Mouse (Mus musculus): ENCODE data around the gene Nek7. TPM values are rescaled to one million over a fixed set of nuclear protein-coding genes. Genes with fewer than 3 reads are reported as not detected.

Nek7 gene
- polyA plus RNA-seq, 1 experiment from 2014 or later = 20.6 TPM

DNA sequence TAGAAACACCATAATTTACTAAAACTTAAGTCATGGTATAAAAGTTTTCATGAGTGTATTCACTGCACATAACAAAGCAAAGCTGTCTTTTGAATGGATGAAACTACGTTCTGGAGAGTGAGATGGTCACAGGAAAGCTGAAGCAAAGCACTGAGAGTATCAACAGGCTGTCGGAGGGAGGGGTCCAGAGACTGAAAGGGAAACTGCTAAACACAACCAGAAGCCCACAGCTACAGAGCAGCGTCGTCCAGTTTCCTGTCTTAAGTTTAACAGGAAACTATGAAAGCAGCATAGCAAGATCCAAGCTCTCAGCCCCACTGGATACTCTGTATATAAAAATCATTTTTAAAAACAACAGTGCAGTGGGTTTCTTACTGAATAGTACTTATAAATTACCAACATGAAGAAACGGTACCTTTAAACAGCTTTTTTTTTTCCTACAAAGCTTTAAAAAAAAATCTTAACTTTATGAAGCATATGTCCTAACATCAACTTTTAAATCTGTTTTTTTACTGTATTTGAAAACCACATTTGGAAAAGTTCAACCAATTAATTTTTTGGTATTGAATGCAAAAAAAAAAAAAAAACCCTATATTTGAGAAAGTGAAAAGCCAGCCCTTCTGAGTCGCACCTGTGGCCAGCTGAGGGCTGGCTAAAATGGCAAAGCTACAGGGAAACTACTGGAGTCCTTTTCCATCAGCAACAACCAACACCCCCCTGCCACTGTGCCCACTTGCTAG is 102.4 kb downstream of the Nek7 start:
- H3K4me3 ChIP-seq = no peak overlapping the region
- no peaks in the 10 kb centered on the region for H3K27me3 ChIP-seq (ENCODE audit: poor library complexity, severe bottlenecking)
- 61% methylated on average over 6 of the region's 6 CpGs for WGBS
- no peak overlapping the region for H3K27ac ChIP-seq
- H3K4me1 ChIP-seq = peaks cover 11% of the 10 kb centered on the region
- no peak for DNase-seq (ENCODE audit: extremely low spot score, low spot score)
- no peaks in the 10 kb centered on the region for H3K9me3 ChIP-seq
- no peaks in the 10 kb centered on the region for H3K36me3 ChIP-seq (replicated peaks)

GRCm38 (mm10) chr1:138516946-138517345 is 103.0 kb downstream of the Nek7 start:
- H3K4me3 ChIP-seq = no peak overlapping the region
- 80% methylated on average over 2 of the region's 2 CpGs for WGBS
- no peaks in the 10 kb centered on the region for H3K9me3 ChIP-seq
- H3K4me1 ChIP-seq = peaks cover 11% of the 10 kb centered on the region
- H3K27me3 ChIP-seq (ENCODE audit: poor library complexity, severe bottlenecking) = no peaks in the 10 kb centered on the region
- no peak overlapping the region for H3K27ac ChIP-seq
- no peaks in the 10 kb centered on the region for H3K36me3 ChIP-seq (replicated peaks)
- DNase-seq (ENCODE audit: extremely low spot score, low spot score) = no peak

DNA sequence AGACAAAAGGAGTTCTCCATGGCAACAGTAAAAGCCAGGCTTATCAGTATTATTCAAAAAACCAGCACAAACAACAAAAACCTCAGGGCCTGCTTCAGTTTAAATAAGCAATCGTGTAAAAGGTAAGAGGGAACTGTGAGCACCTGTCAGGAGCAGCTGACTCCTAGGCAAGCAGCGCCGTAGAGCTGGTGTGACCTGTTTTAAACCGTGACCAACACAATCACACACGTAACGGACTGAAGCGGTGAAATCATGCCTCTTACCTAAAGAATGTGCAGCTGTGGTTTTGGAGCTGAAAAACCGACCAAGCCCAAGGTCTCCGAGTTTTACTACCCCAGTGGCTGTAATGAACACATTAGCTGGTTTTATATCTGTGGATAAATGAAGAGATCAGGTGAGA is 104.6 kb downstream of the Nek7 start:
- H3K4me1 ChIP-seq = peaks cover 11% of the 10 kb centered on the region
- 91% methylated on average over 9 of the region's 9 CpGs for WGBS
- H3K4me3 ChIP-seq = no peak overlapping the region
- no peaks in the 10 kb centered on the region for H3K9me3 ChIP-seq
- H3K27ac ChIP-seq = no peak overlapping the region
- DNase-seq (ENCODE audit: extremely low spot score, low spot score) = no peak
- no peaks in the 10 kb centered on the region for H3K36me3 ChIP-seq (replicated peaks)
- no peaks in the 10 kb centered on the region for H3K27me3 ChIP-seq (ENCODE audit: poor library complexity, severe bottlenecking)

DNA sequence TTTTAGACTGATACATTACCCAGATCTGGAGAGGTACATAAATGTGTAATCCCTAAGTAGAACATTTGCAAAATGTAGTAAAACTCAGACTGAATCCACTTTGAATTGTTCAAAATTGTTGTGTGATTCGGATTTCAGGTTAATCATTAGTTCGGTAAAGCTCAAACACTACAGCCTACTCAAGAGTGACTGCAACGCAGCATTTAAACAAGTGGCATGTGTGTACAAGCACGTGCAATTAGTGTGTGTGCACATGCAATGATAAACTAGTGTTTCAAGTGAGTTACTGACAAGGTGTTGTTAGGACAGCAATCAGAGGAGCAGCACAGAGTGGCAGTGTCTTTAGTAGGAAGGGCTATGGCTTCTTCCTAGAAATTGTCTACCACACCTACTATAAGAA is 106.0 kb downstream of the Nek7 start:
- no peak overlapping the region for H3K4me3 ChIP-seq
- DNase-seq (ENCODE audit: extremely low spot score, low spot score) = no peak
- H3K36me3 ChIP-seq (replicated peaks) = no peaks in the 10 kb centered on the region
- H3K4me1 ChIP-seq = peaks cover 11% of the 10 kb centered on the region
- H3K27ac ChIP-seq = no peak overlapping the region
- no peaks in the 10 kb centered on the region for H3K9me3 ChIP-seq
- WGBS = 91% methylated on average over 4 of the region's 4 CpGs
- no peaks in the 10 kb centered on the region for H3K27me3 ChIP-seq (ENCODE audit: poor library complexity, severe bottlenecking)

GRCm38 (mm10) chr1:138510566-138510965 is 109.4 kb downstream of the Nek7 start:
- 96% methylated on average over 4 of the region's 4 CpGs for WGBS
- H3K27me3 ChIP-seq (ENCODE audit: poor library complexity, severe bottlenecking) = no peaks in the 10 kb centered on the region
- DNase-seq (ENCODE audit: extremely low spot score, low spot score) = no peak
- H3K27ac ChIP-seq = no peak overlapping the region
- peaks cover 24% of the 10 kb centered on the region for H3K4me1 ChIP-seq
- H3K36me3 ChIP-seq (replicated peaks) = no peaks in the 10 kb centered on the region
- H3K9me3 ChIP-seq = no peaks in the 10 kb centered on the region
- no peak overlapping the region for H3K4me3 ChIP-seq

- H3K4me3 ChIP-seq = no peak overlapping the region
- H3K9me3 ChIP-seq = no peaks in the 10 kb centered on the region
- no peaks in the 10 kb centered on the region for H3K36me3 ChIP-seq (replicated peaks)
- DNase-seq (ENCODE audit: extremely low spot score, low spot score) = no peak
- whole genome bisulfite sequencing = 89% methylated on average over 13 of the region's 13 CpGs
- no peaks in the 10 kb centered on the region for H3K27me3 ChIP-seq (ENCODE audit: poor library complexity, severe bottlenecking)
- peak overlapping the region; percentile 27; the same call in 1 of the 2 replicates for H3K27ac ChIP-seq
- H3K4me1 ChIP-seq = peaks cover 35% of the 10 kb centered on the region
These were observed 112.4 kb downstream of the Nek7 start for GRCm38 (mm10) chr1:138507446-138508043.

GRCm38 (mm10) chr1:138507014-138507413 is 112.9 kb downstream of the Nek7 start:
- H3K9me3 ChIP-seq = no peaks in the 10 kb centered on the region
- H3K27ac ChIP-seq = 0 out of 2 replicates have a peak overlapping the region, but pooled peaks have one; percentile 27
- no peak overlapping the region for H3K4me3 ChIP-seq
- H3K36me3 ChIP-seq (replicated peaks) = no peaks in the 10 kb centered on the region
- peaks cover 35% of the 10 kb centered on the region for H3K4me1 ChIP-seq
- 65% methylated on average over 4 of the region's 4 CpGs for WGBS
- H3K27me3 ChIP-seq (ENCODE audit: poor library complexity, severe bottlenecking) = no peaks in the 10 kb centered on the region
- no peak for DNase-seq (ENCODE audit: extremely low spot score, low spot score)

DNA sequence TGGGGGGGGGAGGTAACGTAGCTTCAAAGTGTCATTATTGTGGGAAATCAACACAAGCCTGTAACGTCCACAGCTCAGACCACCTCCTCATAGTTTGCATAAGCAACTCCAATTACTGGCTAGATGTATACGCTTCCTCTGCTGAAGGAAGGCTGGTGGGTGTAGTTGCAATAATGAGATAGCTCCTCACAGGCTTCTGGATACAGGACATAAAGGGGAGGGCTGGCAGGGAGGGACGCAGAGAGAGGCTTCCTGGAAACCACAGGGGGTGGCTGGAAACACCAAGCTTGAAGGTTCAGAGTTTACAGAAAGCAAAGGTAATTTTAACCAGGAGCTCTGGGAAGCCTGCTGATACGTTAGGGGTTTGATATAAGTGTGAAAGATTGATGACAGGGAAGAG is 115.7 kb downstream of the Nek7 start:
- no peaks in the 10 kb centered on the region for H3K36me3 ChIP-seq (replicated peaks)
- peaks cover 63% of the 10 kb centered on the region for H3K4me1 ChIP-seq
- H3K27me3 ChIP-seq (ENCODE audit: poor library complexity, severe bottlenecking) = no peaks in the 10 kb centered on the region
- H3K9me3 ChIP-seq = no peaks in the 10 kb centered on the region
- peak overlapping the region; percentile 20; the same call in 1 of the 2 replicates for H3K27ac ChIP-seq
- no peak overlapping the region for H3K4me3 ChIP-seq
- 50% methylated on average over 5 of the region's 5 CpGs for WGBS
- no peak for DNase-seq (ENCODE audit: extremely low spot score, low spot score)

DNA sequence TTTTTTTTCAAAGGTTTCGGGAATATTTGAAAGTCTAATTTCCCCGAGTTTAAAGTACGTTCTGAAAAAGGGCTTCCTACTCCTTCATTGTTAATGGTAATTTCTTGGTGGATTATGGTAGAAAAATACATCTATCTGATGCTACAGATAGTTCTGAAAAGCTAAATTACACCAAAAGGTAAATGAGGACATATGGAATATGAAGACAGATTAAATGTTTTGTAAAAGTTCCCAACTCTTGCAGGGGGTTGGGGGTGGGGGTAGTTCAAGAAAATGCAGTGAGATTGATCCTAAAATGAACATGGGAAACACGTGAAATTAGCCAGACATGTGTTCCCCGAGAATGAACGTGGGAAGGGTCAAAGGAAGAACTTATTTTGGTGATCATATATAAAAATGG is 119.2 kb downstream of the Nek7 start:
- no peaks in the 10 kb centered on the region for H3K9me3 ChIP-seq
- H3K27me3 ChIP-seq (ENCODE audit: poor library complexity, severe bottlenecking) = no peaks in the 10 kb centered on the region
- peaks cover 75% of the 10 kb centered on the region for H3K4me1 ChIP-seq
- H3K4me3 ChIP-seq = no peak overlapping the region
- no peaks in the 10 kb centered on the region for H3K36me3 ChIP-seq (replicated peaks)
- 69% methylated on average over 6 of the region's 6 CpGs for WGBS
- no peak for DNase-seq (ENCODE audit: extremely low spot score, low spot score)
- H3K27ac ChIP-seq = peak overlapping the region; percentile 84

- no peaks in the 10 kb centered on the region for H3K27me3 ChIP-seq (ENCODE audit: poor library complexity, severe bottlenecking)
- H3K4me1 ChIP-seq = peaks cover 77% of the 10 kb centered on the region
- DNase-seq (ENCODE audit: extremely low spot score, low spot score) = peak; percentile 63
- WGBS = 13% methylated on average over 10 of the region's 10 CpGs
- peak overlapping the region; percentile 84 for H3K27ac ChIP-seq
- peak overlapping the region; percentile 16; the same call in 1 of the 2 replicates for H3K4me3 ChIP-seq
- H3K36me3 ChIP-seq (replicated peaks) = no peaks in the 10 kb centered on the region
- no peaks in the 10 kb centered on the region for H3K9me3 ChIP-seq
These were observed 119.8 kb downstream of the Nek7 start for GRCm38 (mm10) chr1:138500155-138500554.

DNA sequence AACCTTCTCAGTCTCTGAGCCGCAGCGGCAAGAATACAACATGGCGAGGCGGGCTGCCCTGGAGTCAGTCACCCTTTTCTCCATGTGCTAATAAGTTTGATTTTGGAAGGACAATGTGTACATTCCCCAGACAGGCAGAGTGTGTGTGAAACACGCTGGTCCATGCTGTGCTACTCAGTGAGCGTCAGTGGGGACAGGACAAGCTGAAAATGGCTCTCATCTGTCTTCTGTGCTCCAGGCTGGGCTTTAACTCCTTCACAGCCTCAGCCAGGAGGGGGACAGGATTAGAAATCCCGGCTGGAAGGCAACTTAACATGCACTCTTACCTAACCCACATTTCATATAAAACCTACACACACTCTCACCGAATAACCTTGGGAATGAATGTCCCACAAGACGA is 120.5 kb downstream of the Nek7 start:
- H3K27ac ChIP-seq = peak overlapping the region; percentile 84
- H3K9me3 ChIP-seq = no peaks in the 10 kb centered on the region
- peaks cover 77% of the 10 kb centered on the region for H3K4me1 ChIP-seq
- no peaks in the 10 kb centered on the region for H3K27me3 ChIP-seq (ENCODE audit: poor library complexity, severe bottlenecking)
- H3K4me3 ChIP-seq = peak overlapping the region; percentile 16; the same call in 1 of the 2 replicates
- WGBS = 44% methylated on average over 9 of the region's 9 CpGs
- H3K36me3 ChIP-seq (replicated peaks) = no peaks in the 10 kb centered on the region
- peak; percentile 28 for DNase-seq (ENCODE audit: extremely low spot score, low spot score)

DNA sequence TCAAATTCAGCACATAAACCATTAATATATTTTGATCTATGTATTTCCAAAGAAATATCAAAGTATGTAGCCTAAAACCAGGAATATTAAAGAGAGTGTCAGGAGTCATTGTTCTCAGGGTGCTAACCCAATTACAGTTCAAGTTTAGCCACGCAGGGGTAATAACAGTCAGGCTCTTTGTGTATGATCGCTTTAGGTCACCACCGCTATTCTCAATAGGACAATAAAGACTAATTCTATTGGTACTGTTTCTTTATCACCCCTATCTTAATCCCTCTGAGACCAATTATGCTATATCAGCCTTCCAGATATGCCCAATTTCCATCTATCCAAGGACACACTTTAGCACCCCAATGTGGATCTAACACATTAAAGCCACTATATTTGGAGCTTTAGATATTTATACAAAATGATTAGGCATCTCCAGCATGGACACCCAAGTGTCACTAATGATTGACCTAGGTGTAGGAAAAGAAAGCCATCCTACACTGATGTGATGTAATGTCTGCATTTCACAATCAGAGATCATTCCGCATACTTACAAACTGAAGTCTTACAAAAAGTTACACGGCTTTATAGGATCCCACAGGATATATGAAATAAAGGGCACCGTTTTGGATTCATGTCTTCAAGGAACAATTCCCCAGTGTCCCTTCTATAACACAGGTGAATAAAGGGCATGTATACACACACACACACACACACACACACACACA is 128.4 kb downstream of the Nek7 start:
- Histone ChIP-seq H3K27ac (no peak overlapping the region), H3K9me3 (no peaks in the 10 kb centered on the region), H3K4me3 (no peak overlapping the region), H3K27me3 (ENCODE audit: poor library complexity, severe bottlenecking) (no peaks in the 10 kb centered on the region), H3K4me1 (peaks cover 24% of the 10 kb centered on the region), H3K36me3 (replicated peaks) (peaks cover 3% of the 10 kb centered on the region; the same call in 1 of the 2 replicates)
- no peak for DNase-seq (ENCODE audit: extremely low spot score, low spot score)
- WGBS = 78% methylated on average over 6 of the region's 6 CpGs

GRCm38 (mm10) chr1:138487569-138487968 is 132.4 kb downstream of the Nek7 start:
- Histone ChIP-seq H3K4me3 (no peak overlapping the region), H3K27me3 (ENCODE audit: poor library complexity, severe bottlenecking) (no peaks in the 10 kb centered on the region), H3K4me1 (peaks cover 9% of the 10 kb centered on the region), H3K9me3 (no peaks in the 10 kb centered on the region), H3K27ac (no peak overlapping the region), H3K36me3 (replicated peaks) (peaks cover 5% of the 10 kb centered on the region; the same call in 1 of the 2 replicates)
- WGBS = 86% methylated on average over 5 of the region's 5 CpGs
- no peak for DNase-seq (ENCODE audit: extremely low spot score, low spot score)

Data from forebrain, embryonic 10.5 days (tissue).